Mouse (Mus musculus): ENCODE measurements around the gene Gcnt7. TPM values are rescaled to one million over a fixed set of nuclear protein-coding genes. Genes with fewer than 3 reads are reported as not detected.
A peak's percentile ranks its signal among the peaks of the same experiment; 100 is the strongest.

Gene Gcnt7
- polyA plus RNA-seq, 1 experiment: not detected

DNA sequence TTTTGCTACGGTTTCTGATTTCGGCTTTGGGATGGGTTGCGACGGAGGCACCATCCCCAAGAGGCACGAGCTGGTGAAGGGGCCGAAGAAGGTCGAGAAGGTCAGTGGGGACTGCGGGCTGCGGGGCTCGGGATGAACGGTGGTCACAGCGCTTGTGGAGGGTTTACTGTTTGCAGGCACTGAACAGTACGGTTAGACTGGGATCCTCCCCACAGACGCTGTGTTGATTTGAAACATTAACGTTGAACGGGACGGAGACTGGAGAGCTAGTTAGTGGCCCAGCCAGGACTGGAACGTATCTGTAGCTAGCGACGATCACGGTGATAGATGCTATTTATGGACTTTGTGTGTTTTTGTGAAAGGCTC lies 17.8 kb downstream of the Gcnt7 start:
- Histone ChIP-seq H3K4me1 (ENCODE audit: control insufficient read depth, insufficient read depth, low read length) (peaks cover 5% of the 10 kb centered on the region), H3K4me3 (ENCODE audit: insufficient read depth, low read length) (peak overlapping the region; percentile 94), H3K27ac (ENCODE audit: insufficient read depth, low read length) (no peak overlapping the region)
- TF ChIP-seq CTCF (IDR thresholded peaks at IDR 0.05; ENCODE audit: borderline replicate concordance, insufficient read depth, low read length) (no peak), POLR2A (IDR thresholded peaks at IDR 0.05; ENCODE audit: low read depth, low read length) (no peak)

- TF ChIP-seq POLR2A (IDR thresholded peaks at IDR 0.05; ENCODE audit: low read depth, low read length) (peak; percentile 87), CTCF (IDR thresholded peaks at IDR 0.05; ENCODE audit: borderline replicate concordance, insufficient read depth, low read length) (no peak)
- Histone ChIP-seq H3K4me3 (ENCODE audit: insufficient read depth, low read length) (peak within 1 kb of the TSS; percentile 94), H3K4me1 (ENCODE audit: control insufficient read depth, insufficient read depth, low read length) (peaks cover 5% of the 10 kb centered on the region), H3K27ac (ENCODE audit: insufficient read depth, low read length) (peak within 1 kb of the TSS; percentile 66)
These were observed 18.4 kb downstream of the Gcnt7 start, which contains the start of gene Rtf2 for GRCm38 (mm10) chr2:172439843-172440639. Gene Rtf2 (plus strand): TSS chr2:172440556.

DNA sequence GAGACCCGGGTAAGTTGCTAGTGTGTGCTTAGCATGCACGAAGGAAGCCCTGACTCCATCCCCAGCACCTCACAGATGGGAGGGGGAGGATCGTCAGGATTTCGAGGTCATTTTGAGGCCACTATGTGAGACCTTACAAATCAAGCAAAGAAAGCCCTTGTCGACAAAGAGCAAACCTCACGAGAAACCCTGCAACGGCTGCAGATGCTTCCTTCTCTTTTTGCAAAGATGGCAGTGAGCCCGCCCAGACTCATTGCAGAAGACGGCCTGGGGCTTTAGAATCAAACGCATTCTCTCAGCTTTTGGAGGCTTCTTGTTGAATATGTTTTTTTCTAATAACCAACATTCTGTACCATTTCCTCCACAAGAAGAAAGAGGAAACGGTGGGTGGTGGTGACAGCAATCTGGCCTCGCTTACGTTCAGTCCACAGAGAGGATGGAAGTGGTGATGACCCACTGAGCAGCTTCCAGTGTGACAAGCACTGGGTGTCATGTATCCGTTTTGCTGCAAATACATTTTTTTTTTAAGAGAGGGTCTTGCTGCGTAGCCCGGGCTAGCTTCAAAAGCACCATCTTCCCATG lies 20.9 kb downstream of the Gcnt7 start:
- H3K4me3 ChIP-seq (ENCODE audit: insufficient read depth, low read length): no peak overlapping the region
- H3K4me1 ChIP-seq (ENCODE audit: control insufficient read depth, insufficient read depth, low read length): peaks cover 5% of the 10 kb centered on the region
- TF ChIP-seq CTCF (IDR thresholded peaks at IDR 0.05; ENCODE audit: borderline replicate concordance, insufficient read depth, low read length) (no peak), POLR2A (IDR thresholded peaks at IDR 0.05; ENCODE audit: low read depth, low read length) (no peak)
- H3K27ac ChIP-seq (ENCODE audit: insufficient read depth, low read length): no peak overlapping the region

GRCm38 (mm10) chr2:172433746-172434145 lies 24.6 kb downstream of the Gcnt7 start:
- H3K27ac ChIP-seq (ENCODE audit: insufficient read depth, low read length): no peak overlapping the region
- H3K4me1 ChIP-seq (ENCODE audit: control insufficient read depth, insufficient read depth, low read length): no peaks in the 10 kb centered on the region
- no peak for TF ChIP-seq POLR2A (IDR thresholded peaks at IDR 0.05; ENCODE audit: low read depth, low read length)
- no peak for TF ChIP-seq CTCF (IDR thresholded peaks at IDR 0.05; ENCODE audit: borderline replicate concordance, insufficient read depth, low read length)
- no peak overlapping the region for H3K4me3 ChIP-seq (ENCODE audit: insufficient read depth, low read length)

- no peak for TF ChIP-seq POLR2A (IDR thresholded peaks at IDR 0.05; ENCODE audit: low read depth, low read length)
- no peaks in the 10 kb centered on the region for H3K4me1 ChIP-seq (ENCODE audit: control insufficient read depth, insufficient read depth, low read length)
- no peak overlapping the region for H3K4me3 ChIP-seq (ENCODE audit: insufficient read depth, low read length)
- no peak overlapping the region for H3K27ac ChIP-seq (ENCODE audit: insufficient read depth, low read length)
These were observed 27.8 kb downstream of the Gcnt7 start for GRCm38 (mm10) chr2:172430609-172431008.

DNA sequence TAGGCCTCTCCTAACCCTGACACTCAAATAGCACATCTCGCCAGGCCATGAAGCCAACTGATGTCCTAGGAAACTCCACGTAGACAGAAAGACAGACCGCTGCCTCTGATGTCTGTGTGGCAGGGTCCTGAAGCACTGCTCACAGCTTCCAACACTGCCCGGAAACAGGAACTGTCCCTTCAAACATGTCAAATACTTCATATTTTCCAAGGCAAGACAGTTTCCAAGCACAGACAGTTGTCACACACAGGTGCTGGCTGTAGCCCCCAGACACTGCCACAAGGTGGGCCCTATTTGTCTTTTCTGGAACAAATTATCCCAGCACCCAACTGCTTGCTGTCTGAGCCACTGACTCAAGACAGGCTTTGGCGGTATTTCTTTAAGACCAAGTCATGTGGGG lies 40.2 kb downstream of the Gcnt7 start:
- peaks cover 2% of the 10 kb centered on the region; the same call in 1 of the 2 replicates for H3K4me1 ChIP-seq (ENCODE audit: control insufficient read depth, insufficient read depth, low read length)

DNA sequence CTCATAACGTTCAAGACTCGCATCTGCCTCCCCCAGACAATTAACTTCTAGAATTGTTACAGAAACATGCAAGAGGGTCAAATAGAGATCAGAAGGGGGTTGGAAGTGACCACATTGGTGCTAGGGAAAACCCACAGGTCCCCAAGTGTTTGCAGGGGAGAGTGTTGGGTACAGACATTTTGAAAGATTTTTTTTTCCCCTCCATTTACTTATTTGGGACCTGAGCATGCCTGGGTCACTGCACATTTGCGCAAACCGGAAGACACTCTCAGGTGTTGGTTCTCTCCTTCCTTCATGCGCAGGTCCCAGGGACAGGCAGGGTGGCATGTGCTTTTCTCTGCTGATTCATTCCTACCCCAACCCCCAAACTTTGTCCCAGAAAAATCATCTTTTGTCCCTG lies 41.5 kb downstream of the Gcnt7 start:
- Histone ChIP-seq H3K27ac (ENCODE audit: insufficient read depth, low read length) (no peak overlapping the region), H3K4me1 (ENCODE audit: control insufficient read depth, insufficient read depth, low read length) (peaks cover 5% of the 10 kb centered on the region; the same call in 1 of the 2 replicates), H3K4me3 (ENCODE audit: insufficient read depth, low read length) (no peak overlapping the region)
- TF ChIP-seq POLR2A (IDR thresholded peaks at IDR 0.05; ENCODE audit: low read depth, low read length) (no peak), CTCF (IDR thresholded peaks at IDR 0.05; ENCODE audit: borderline replicate concordance, insufficient read depth, low read length) (no peak)

More for the DNA sequence above, 40.2 kb downstream of the Gcnt7 start:
- Histone ChIP-seq H3K27ac (ENCODE audit: insufficient read depth, low read length) (no peak overlapping the region), H3K4me3 (ENCODE audit: insufficient read depth, low read length) (no peak overlapping the region)
- TF ChIP-seq POLR2A (IDR thresholded peaks at IDR 0.05; ENCODE audit: low read depth, low read length) (no peak), CTCF (IDR thresholded peaks at IDR 0.05; ENCODE audit: borderline replicate concordance, insufficient read depth, low read length) (no peak)

GRCm38 (mm10) chr2:172416218-172416617 lies 42.2 kb downstream of the Gcnt7 start:
- H3K4me1 ChIP-seq (ENCODE audit: control insufficient read depth, insufficient read depth, low read length): peaks cover 5% of the 10 kb centered on the region; the same call in 1 of the 2 replicates
- H3K27ac ChIP-seq (ENCODE audit: insufficient read depth, low read length): no peak overlapping the region
- no peak overlapping the region for H3K4me3 ChIP-seq (ENCODE audit: insufficient read depth, low read length)
- TF ChIP-seq CTCF (IDR thresholded peaks at IDR 0.05; ENCODE audit: borderline replicate concordance, insufficient read depth, low read length): no peak
- no peak for TF ChIP-seq POLR2A (IDR thresholded peaks at IDR 0.05; ENCODE audit: low read depth, low read length)

DNA sequence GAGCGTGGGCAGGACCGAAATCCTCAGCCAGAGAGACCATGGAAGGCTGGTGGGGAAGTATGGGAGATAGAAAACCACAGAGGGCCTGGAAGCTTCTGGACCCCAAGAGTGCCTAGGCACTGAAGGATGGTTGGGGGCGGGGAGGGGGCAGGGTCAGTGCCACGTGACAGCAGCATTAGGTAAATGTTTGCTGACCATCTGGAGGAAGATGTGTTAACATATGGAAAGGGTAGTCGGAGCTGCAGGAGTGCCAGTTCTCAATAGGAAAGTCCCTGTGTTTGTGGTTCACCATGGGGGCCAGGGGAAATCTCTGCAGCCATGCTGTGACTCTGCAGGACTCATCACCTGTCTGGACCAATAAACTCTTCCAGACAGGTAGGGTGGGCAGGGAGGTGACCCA lies 44.5 kb downstream of the Gcnt7 start:
- Histone ChIP-seq H3K27ac (ENCODE audit: insufficient read depth, low read length) (no peak overlapping the region), H3K4me3 (ENCODE audit: insufficient read depth, low read length) (no peak overlapping the region), H3K4me1 (ENCODE audit: control insufficient read depth, insufficient read depth, low read length) (peaks cover 5% of the 10 kb centered on the region; the same call in 1 of the 2 replicates)
- TF ChIP-seq CTCF (IDR thresholded peaks at IDR 0.05; ENCODE audit: borderline replicate concordance, insufficient read depth, low read length) (no peak), POLR2A (IDR thresholded peaks at IDR 0.05; ENCODE audit: low read depth, low read length) (no peak)

- no peak overlapping the region for H3K4me3 ChIP-seq (ENCODE audit: insufficient read depth, low read length)
- H3K4me1 ChIP-seq (ENCODE audit: control insufficient read depth, insufficient read depth, low read length): peaks cover 5% of the 10 kb centered on the region; the same call in 1 of the 2 replicates
- TF ChIP-seq POLR2A (IDR thresholded peaks at IDR 0.05; ENCODE audit: low read depth, low read length) (no peak), CTCF (IDR thresholded peaks at IDR 0.05; ENCODE audit: borderline replicate concordance, insufficient read depth, low read length) (no peak)
- H3K27ac ChIP-seq (ENCODE audit: insufficient read depth, low read length): no peak overlapping the region
These were observed 45.1 kb downstream of the Gcnt7 start for GRCm38 (mm10) chr2:172413273-172413672.

Data from embryonic fibroblast, embryonic 13.5 days (primary cell).